Mouse (Mus musculus) midbrain, embryonic 14.5 days (tissue): ENCODE results near the gene Sbno1. TPM values are rescaled to one million over a fixed set of nuclear protein-coding genes. Genes with fewer than 3 reads are reported as not detected.
"Not testable (repeated sequence)": the region's sequence is repeated elsewhere in the genome, so short reads cannot be mapped to it uniquely, and the experiment has no call there.

Experiments
- ATAC-seq: fragments of 200-750 bp; cut with Nextera tagmentation; 2 replicates; pipeline ENCODE4 v1.8.0; 2017; ENCODE audit warnings: moderate number of reproducible peaks, moderate library complexity; ENCODE audit not compliant: low FRiP score, low TSS enrichment
- DNase-seq: peaks from one replicate; pipeline ENCODE4 v3.0.0-alpha.2; 2015
- H3K27ac ChIP-seq: fragments of 300-500 bp; sonication (generic); replicated peaks from 2 replicates; pipeline ENCODE4 v1.5.1; 2014; ENCODE audit warnings: mild to moderate bottlenecking, low read depth, low read length, moderate library complexity
- H3K27me3 ChIP-seq: fragments of 300-500 bp; sonication (generic); 2 replicates; pipeline ENCODE4 v1.6.1; 2014; ENCODE audit warnings: low read length, control low read depth, mixed read lengths; ENCODE audit not compliant: control insufficient read depth, insufficient read depth
- H3K36me3 ChIP-seq: fragments of 300-500 bp; sonication (generic); 2 replicates; pipeline ENCODE4 v1.6.1; 2014; ENCODE audit warnings: low read length, control low read depth; ENCODE audit not compliant: control insufficient read depth, insufficient read depth
- H3K4me1 ChIP-seq: fragments of 300-500 bp; sonication (generic); 2 replicates; pipeline ENCODE4 v1.6.1; 2014; ENCODE audit warnings: mild to moderate bottlenecking, antibody characterized with exemption, low read length, control low read depth; ENCODE audit not compliant: control insufficient read depth, insufficient read depth
- H3K4me2 ChIP-seq: fragments of 300-500 bp; sonication (generic); 2 replicates; pipeline ENCODE4 v1.6.1; 2014; ENCODE audit warnings: mild to moderate bottlenecking, low read length, moderate library complexity
- H3K4me3 ChIP-seq: fragments of 300-500 bp; sonication (generic); replicated peaks from 2 replicates; pipeline ENCODE4 v1.5.1; 2014; ENCODE audit warnings: low read depth, low read length
- H3K9ac ChIP-seq: fragments of 300-500 bp; sonication (generic); replicated peaks from 2 replicates; pipeline ENCODE4 v1.6.1; 2014; ENCODE audit warnings: mild to moderate bottlenecking, low read length, moderate library complexity
- H3K9me3 ChIP-seq: fragments of 300-500 bp; sonication (generic); 2 replicates; pipeline ENCODE4 v1.6.1; 2016; ENCODE audit warnings: low read length, control low read depth, mixed read lengths; ENCODE audit not compliant: control insufficient read depth
- WGBS: fragments of 180-500 bp; shearing (Covaris S2); extraction: QIAGEN DNeasy Blood & Tissue Kit; methylation state at CpG from one replicate; pipeline ENCODE4 v1.1.7; 2014; 5-methylcytosine and 5-hydroxymethylcytosine counted together
- polyA plus RNA-seq: library from polyadenylated mRNA; unstranded; fragments of >200 nt; fragmentation: Nextera tagmentation; extraction: Ambion mirVana; gene quantifications from 2 replicates; pipeline ENCODE4 v1.2.1, GENCODE M21; 2014

Sbno1 gene
- polyA plus RNA-seq, 1 experiment from 2014 or later = 114 TPM

DNA sequence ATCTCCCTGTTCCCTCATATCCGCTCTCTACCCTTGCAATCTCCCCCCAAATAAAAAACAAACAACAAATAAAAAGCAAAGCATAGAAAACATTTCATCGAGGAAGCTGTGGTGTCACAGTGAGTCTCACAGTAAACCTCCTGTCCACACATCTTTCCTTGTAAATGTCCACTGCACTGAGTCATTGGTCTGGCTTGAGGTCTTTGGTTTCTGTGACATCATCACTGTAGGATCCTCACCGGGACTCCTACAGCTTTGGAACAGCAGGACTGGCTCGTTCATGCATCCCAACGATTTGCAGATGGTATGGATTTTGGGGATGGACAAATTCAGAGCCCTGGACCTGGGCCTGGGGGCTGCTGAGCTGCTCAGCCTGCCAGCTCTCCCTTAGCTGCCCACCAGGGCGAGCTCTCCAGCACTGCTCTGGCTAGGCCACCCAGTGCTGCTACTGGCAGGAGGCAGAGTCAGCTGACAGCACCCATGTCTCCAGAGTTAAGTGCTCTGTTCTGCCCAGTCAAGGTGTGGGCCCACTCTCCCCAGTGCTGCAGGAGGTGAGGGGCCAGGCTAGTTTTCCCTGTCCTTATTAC is 84.0 kb downstream of the Sbno1 start:
- not testable (repeated sequence) for H3K9me3 ChIP-seq, H3K4me3 ChIP-seq, H3K27ac ChIP-seq, H3K4me2 ChIP-seq, H3K27me3 ChIP-seq, ATAC-seq, H3K9ac ChIP-seq, DNase-seq, H3K4me1 ChIP-seq
- peaks cover 30% of the 10 kb centered on the region for H3K36me3 ChIP-seq
- WGBS = 80% methylated on average over 6 of the region's 6 CpGs

DNA sequence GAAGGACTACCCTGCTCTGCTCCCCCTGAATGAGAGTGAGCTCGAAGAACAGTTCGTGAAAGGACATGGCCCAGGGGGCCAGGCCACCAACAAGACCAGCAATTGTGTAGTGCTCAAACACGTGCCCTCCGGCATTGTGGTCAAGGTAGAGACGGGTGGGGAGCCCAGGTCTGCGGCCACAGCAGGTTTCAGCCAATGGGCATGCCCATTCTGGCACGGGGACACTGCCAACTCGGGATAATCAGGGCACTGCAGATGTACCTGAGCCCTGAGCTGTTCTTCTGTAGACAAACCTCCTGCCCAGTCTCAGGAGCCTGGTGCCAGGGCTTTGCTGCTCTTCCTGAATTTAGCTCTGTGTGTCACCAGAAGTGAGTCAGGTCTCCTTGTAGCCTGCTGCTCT is 87.0 kb downstream of the Sbno1 start:
- DNase-seq = no peak
- Histone ChIP-seq H3K4me1 (0 out of 2 replicates have a peak, but pooled peaks cover 3% of the 10 kb centered on the region), H3K4me3 (no peak overlapping the region), H3K4me2 (no peak overlapping the region), H3K27ac (no peak overlapping the region), H3K9me3 (no peaks in the 10 kb centered on the region), H3K36me3 (0 out of 2 replicates have a peak, but pooled peaks cover 6% of the 10 kb centered on the region), H3K9ac (no peak overlapping the region), H3K27me3 (no peaks in the 10 kb centered on the region)
- WGBS = 91% methylated on average over 8 of the region's 8 CpGs
- no peak for ATAC-seq

DNA sequence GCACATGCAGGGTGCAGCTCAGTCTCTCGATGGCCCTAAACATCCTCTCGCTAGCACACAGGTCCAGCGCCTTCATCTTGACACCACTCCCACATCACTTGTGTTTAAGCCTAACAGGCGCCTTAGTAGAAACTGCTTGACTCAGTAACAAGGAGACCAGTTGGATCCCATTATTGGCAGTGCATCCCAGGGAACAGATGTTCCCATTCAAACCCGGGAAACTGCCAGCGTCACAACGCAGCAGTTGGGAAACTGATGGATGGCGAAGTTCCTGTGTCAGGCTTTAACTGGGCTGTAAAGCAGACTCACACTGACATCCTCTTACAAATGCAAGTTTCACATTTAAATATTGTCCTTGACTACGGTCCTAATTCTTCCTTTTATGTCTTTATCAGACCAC is 87.9 kb downstream of the Sbno1 start:
- no peak overlapping the region for H3K4me2 ChIP-seq
- no peak for ATAC-seq
- no peaks in the 10 kb centered on the region for H3K27me3 ChIP-seq
- 0 out of 2 replicates have a peak, but pooled peaks cover 6% of the 10 kb centered on the region for H3K36me3 ChIP-seq
- 58% methylated on average over 9 of the region's 9 CpGs for WGBS
- no peaks in the 10 kb centered on the region for H3K9me3 ChIP-seq
- no peak overlapping the region for H3K9ac ChIP-seq
- H3K4me1 ChIP-seq = 0 out of 2 replicates have a peak, but pooled peaks cover 6% of the 10 kb centered on the region
- peak overlapping the region; percentile 22; the same call in 1 of the 2 replicates for H3K27ac ChIP-seq
- no peak overlapping the region for H3K4me3 ChIP-seq
- peak; percentile 31 for DNase-seq

DNA sequence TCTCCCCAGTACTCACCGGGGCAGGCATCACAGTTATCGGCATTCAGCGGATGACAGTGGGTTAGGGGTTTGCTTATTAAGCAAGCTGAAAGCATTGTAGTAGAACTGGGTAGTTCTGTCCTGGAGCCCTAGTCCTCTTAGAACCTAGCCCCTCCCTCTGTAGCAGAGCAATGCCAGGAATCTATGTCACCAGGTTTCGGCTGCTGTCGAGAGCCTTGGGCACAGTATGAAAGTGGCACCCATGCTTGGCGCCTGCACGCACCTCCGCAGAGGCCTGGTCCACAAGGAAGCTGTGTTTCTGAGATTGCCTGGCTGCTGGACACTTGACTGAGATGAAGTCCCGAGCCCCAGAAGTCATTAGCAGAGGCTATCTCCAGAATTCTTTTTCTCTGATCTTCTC is 88.7 kb downstream of the Sbno1 start:
- 90% methylated on average over 9 of the region's 9 CpGs for WGBS
- no peak overlapping the region for H3K27ac ChIP-seq

DNA sequence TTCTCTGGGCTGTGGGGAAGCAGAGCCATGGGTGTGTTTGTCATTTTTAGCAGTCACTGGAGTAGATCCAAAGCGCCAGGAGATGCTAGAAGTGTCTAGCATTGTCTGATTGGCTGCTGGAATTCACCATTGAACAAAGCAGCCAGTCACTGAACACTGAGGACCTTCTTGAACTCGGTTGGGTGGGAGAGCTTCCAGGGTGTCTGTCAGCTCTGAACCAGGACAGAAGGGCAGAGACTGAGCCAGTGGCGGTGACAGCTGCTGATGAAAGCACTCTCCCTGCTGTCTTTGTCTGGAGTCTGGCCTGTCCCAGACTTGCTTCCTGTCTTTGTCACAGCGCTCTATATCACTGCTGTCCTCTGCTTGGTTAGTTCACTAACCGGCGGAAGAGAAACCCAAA is 91.4 kb downstream of the Sbno1 start:
- ATAC-seq = peak; percentile 74; the same call in 1 of the 2 replicates
- peak overlapping the region; percentile 34 for H3K9ac ChIP-seq
- no peak overlapping the region for H3K4me2 ChIP-seq
- 0 out of 2 replicates have a peak, but pooled peaks cover 6% of the 10 kb centered on the region for H3K36me3 ChIP-seq
- H3K4me1 ChIP-seq = 0 out of 2 replicates have a peak, but pooled peaks cover 6% of the 10 kb centered on the region
- peak; percentile 73 for DNase-seq
- H3K27ac ChIP-seq = peak overlapping the region; percentile 81
- no peak overlapping the region for H3K4me3 ChIP-seq
- WGBS = 26% methylated on average over 6 of the region's 6 CpGs
- H3K9me3 ChIP-seq = no peaks in the 10 kb centered on the region
- H3K27me3 ChIP-seq = no peaks in the 10 kb centered on the region

More for the DNA sequence above, 88.7 kb downstream of the Sbno1 start:
- Histone ChIP-seq H3K27me3 (no peaks in the 10 kb centered on the region), H3K36me3 (0 out of 2 replicates have a peak, but pooled peaks cover 6% of the 10 kb centered on the region), H3K4me3 (no peak overlapping the region), H3K9me3 (no peaks in the 10 kb centered on the region), H3K9ac (no peak overlapping the region), H3K4me1 (0 out of 2 replicates have a peak, but pooled peaks cover 6% of the 10 kb centered on the region), H3K4me2 (no peak overlapping the region)
- ATAC-seq = no peak
- no peak for DNase-seq

GRCm38 (mm10) chr5:124330086-124330485 is 95.7 kb downstream of the Sbno1 start:
- DNase-seq (no peak), ATAC-seq (no peak)
- Histone ChIP-seq H3K4me2 (no peak overlapping the region), H3K4me1 (peaks cover 21% of the 10 kb centered on the region), H3K27me3 (no peaks in the 10 kb centered on the region), H3K9ac (no peak overlapping the region), H3K36me3 (no peaks in the 10 kb centered on the region), H3K27ac (no peak overlapping the region), H3K9me3 (no peaks in the 10 kb centered on the region), H3K4me3 (no peak overlapping the region)
- WGBS = 91% methylated on average over 6 of the region's 6 CpGs

GRCm38 (mm10) chr5:124327510-124328364 is 98.1 kb downstream of the Sbno1 start, which contains the start of the genes Mphosph9 and 2810006K23Rik:
Mphosph9 (minus strand) TSS chr5:124327972.
2810006K23Rik (plus strand) TSS chr5:124328089.
- H3K4me2 ChIP-seq = peak within 1 kb of the TSS; percentile 92
- peak within 1 kb of the TSS; percentile 73 for H3K9ac ChIP-seq
- H3K27ac ChIP-seq = peak within 1 kb of the TSS; percentile 96
- H3K4me3 ChIP-seq = peak within 1 kb of the TSS; percentile 57
- WGBS = under 1% methylated on average over 72 of the region's 72 CpGs
- peak; percentile 98 for ATAC-seq
- H3K36me3 ChIP-seq = 0 out of 2 replicates have a peak, but pooled peaks cover 16% of the 10 kb centered on the region
- peaks cover 15% of the 10 kb centered on the region for H3K4me1 ChIP-seq
- H3K27me3 ChIP-seq = no peaks in the 10 kb centered on the region
- no peaks in the 10 kb centered on the region for H3K9me3 ChIP-seq
- peak; percentile 100 for DNase-seq

DNA sequence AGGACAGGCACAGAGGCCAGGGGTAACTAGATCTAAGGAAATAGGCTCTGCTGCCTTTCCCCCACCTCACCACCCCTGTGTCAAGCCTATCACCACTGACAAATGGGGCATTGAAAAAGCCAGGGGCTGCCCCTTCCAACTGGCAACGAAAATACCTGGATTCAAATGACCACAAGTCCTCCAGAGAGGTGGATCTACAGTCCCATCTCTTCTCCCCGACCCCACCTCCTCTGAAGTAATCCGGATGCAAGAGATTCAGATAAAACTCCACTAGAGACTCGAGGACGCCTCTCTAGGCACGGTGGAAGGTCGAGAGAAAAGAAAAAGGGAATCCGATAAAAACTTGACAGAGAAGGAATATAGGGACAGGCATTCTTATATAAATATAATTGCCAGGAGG is 99.0 kb downstream of the Sbno1 start:
- Histone ChIP-seq H3K36me3 (0 out of 2 replicates have a peak, but pooled peaks cover 17% of the 10 kb centered on the region), H3K27ac (peak overlapping the region; percentile 96), H3K4me2 (peak overlapping the region; percentile 68), H3K4me1 (peaks cover 15% of the 10 kb centered on the region), H3K27me3 (no peaks in the 10 kb centered on the region), H3K9me3 (no peaks in the 10 kb centered on the region), H3K9ac (peak overlapping the region; percentile 73), H3K4me3 (peak overlapping the region; percentile 57)
- DNase-seq (no peak), ATAC-seq (no peak)
- under 1% methylated on average over 8 of the region's 8 CpGs for WGBS
